Mouse (Mus musculus): ENCODE measurements around the gene Ppp2r5c.

DNA sequence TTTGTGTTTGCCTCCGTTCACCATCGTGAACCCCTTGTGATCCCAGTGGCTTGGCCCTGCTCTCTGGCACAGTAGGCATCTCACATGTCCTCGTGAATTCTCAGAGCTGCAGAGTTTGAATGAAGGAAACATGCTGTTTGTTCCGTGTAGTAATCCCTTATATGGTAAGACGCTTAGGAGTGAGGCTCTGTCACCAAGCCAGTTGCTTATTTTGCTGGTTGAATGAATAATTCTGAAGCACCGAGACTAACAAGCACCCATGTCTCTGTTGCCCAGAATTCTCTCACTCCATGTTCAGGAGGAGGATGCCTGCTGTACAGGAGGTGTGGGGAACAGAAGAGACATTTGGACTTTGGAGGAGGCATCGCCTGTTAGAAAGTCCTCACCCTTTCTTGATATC lies 9.1 kb downstream of the Ppp2r5c start:
- TF ChIP-seq POLR2A (IDR thresholded peaks at IDR 0.05; ENCODE audit: extremely low read depth, insufficient read depth, low read length) (no peak), CTCF (IDR thresholded peaks at IDR 0.05; ENCODE audit: low read depth, low read length) (no peak)
